ENCODE assay signal across 8 mouse cellular contexts in genomic region chr6:55016710-55017583, GRCm38 (mm10). TPM values are rescaled to one million over a fixed set of nuclear protein-coding genes. Genes with fewer than 3 reads are reported as not detected.
DNase-seq lines count a peak whose midpoint lies in the region; ATAC-seq and TF ChIP-seq lines count a peak whose summit lies in the region.

No protein-coding gene starts in this region.

- peak; percentile 92 for TF ChIP-seq CTCF in liver, embryonic 14.5 days (IDR thresholded peaks at IDR 0.05; ENCODE audit: low read depth)
- no peak for TF ChIP-seq CTCF in thymus, adult 2 months (IDR thresholded peaks at IDR 0.05; ENCODE audit: borderline replicate concordance, control insufficient read depth, extremely low read depth, insufficient read depth, low read length, poor library complexity)

- WGBS in forebrain, embryonic 13.5 days: 28% methylated on average over 15 of the region's 15 CpGs
- 19% methylated on average over 15 of the region's 15 CpGs for WGBS in liver, embryonic 14.5 days (ENCODE audit: insufficient replicate concordance)
- WGBS in thymus, adult 2 months: 28% methylated on average over 15 of the region's 15 CpGs

- peaks cover 42% of the 10 kb centered on the region for H3K27me3 ChIP-seq in forebrain, embryonic 13.5 days
- no peaks in the 10 kb centered on the region for H3K27me3 ChIP-seq in liver, embryonic 14.5 days (ENCODE audit: control insufficient read depth, insufficient read depth, low read length)
- no peaks in the 10 kb centered on the region for H3K27me3 ChIP-seq in thymus, adult 2 months (ENCODE audit: control insufficient read depth, insufficient read depth, low read length)

- H3K27ac ChIP-seq in forebrain, embryonic 13.5 days: no peak overlapping the region
- H3K27ac ChIP-seq in liver, embryonic 14.5 days: no peak overlapping the region
- H3K27ac ChIP-seq in thymus, adult 2 months (ENCODE audit: control insufficient read depth, insufficient read depth, low read length): no peak overlapping the region

- TF ChIP-seq EP300 in liver, embryonic 14.5 days (IDR thresholded peaks at IDR 0.05; ENCODE audit: low read depth): no peak

- TF ChIP-seq POLR2A in thymus, adult 2 months (IDR thresholded peaks at IDR 0.05; ENCODE audit: control insufficient read depth, extremely low read depth, insufficient read depth, low read length, poor library complexity): no peak

- H3K9ac ChIP-seq in forebrain, embryonic 13.5 days: no peak overlapping the region
- no peak overlapping the region for H3K9ac ChIP-seq in liver, embryonic 14.5 days (replicated peaks)

- H3K4me3 ChIP-seq in forebrain, embryonic 13.5 days: no peak overlapping the region
- H3K4me3 ChIP-seq in liver, embryonic 14.5 days (ENCODE audit: insufficient read depth in 1 of 2, low read depth in 2 of 2, low read length in 2 of 2): no peak overlapping the region
- H3K4me3 ChIP-seq in thymus, adult 2 months (ENCODE audit: control insufficient read depth, insufficient read depth, low read length): no peak overlapping the region

- intact Hi-C loops in heart, postnatal 10 days (cut with DNase I): loop anchor here (1.0 to 5.0 kb wide), 4 partner anchors 100 to 310 kb away; no protein-coding TSS in a partner anchor

- DNase-seq in MN1 (ENCODE audit: low spot score): peak; percentile 81
- DNase-seq in cerebellum, adult 11 months: peak; percentile 42
- DNase-seq in heart, postnatal 10 days: peak; percentile 78 to 82
- peak; percentile 71 to 75 for DNase-seq in kidney, postnatal 25 days
- peak in 2 of 3 experiments; percentile 45 to 48 for DNase-seq in liver, embryonic 14.5 days (ENCODE audit: low read depth in 3 of 3, low spot score in 3 of 3)
- peak; percentile 81 for DNase-seq in naive thymus-derived CD4-positive, alpha-beta T cell, adult 2 months (ENCODE audit: low read depth)
- peak; percentile 48 for DNase-seq in thymus, adult 2 months

- H3K4me1 ChIP-seq in forebrain, embryonic 13.5 days: 0 out of 2 replicates have a peak, but pooled peaks cover 4% of the 10 kb centered on the region
- no peaks in the 10 kb centered on the region for H3K4me1 ChIP-seq in liver, embryonic 14.5 days (replicated peaks; ENCODE audit: control insufficient read depth in 2 of 2, insufficient read depth in 2 of 2, low read length in 1 of 2)
- H3K4me1 ChIP-seq in thymus, adult 2 months (replicated peaks; ENCODE audit: control insufficient read depth, insufficient read depth, low read length): 0 out of 2 replicates have a peak, but pooled peaks cover 6% of the 10 kb centered on the region

- no peaks in the 10 kb centered on the region for H3K36me3 ChIP-seq in forebrain, embryonic 13.5 days (ENCODE audit: poor library complexity, severe bottlenecking)
- H3K36me3 ChIP-seq in liver, embryonic 14.5 days (replicated peaks; ENCODE audit: control insufficient read depth, insufficient read depth, low read depth): no peaks in the 10 kb centered on the region
- H3K36me3 ChIP-seq in thymus, adult 2 months (ENCODE audit: control insufficient read depth, insufficient read depth, low read length): no peaks in the 10 kb centered on the region

- no peak overlapping the region for H3K4me2 ChIP-seq in forebrain, embryonic 13.5 days
- 0 out of 2 replicates have a peak overlapping the region, but pooled peaks have one; percentile 22 for H3K4me2 ChIP-seq in liver, embryonic 14.5 days (ENCODE audit: low read depth)

- ATAC-seq in forebrain, embryonic 13.5 days: peak; percentile 86
- 0 out of 2 replicates have a peak, but pooled peaks have one; percentile 43 for ATAC-seq in liver, embryonic 14.5 days (ENCODE audit: insufficient read depth)

- no peaks in the 10 kb centered on the region for H3K9me3 ChIP-seq in forebrain, embryonic 13.5 days (replicated peaks)
- H3K9me3 ChIP-seq in liver, embryonic 14.5 days (ENCODE audit: control insufficient read depth, low read length): no peaks in the 10 kb centered on the region

RNA-seq across cellular contexts. Expression of gene Gars, which starts 20.9 kb away (rescaled TPM):
- 190 and 212 TPM in 2 replicates for polyA plus RNA-seq in forebrain, embryonic 13.5 days (2015; fragmentation: Nextera tagmentation; extraction: Ambion mirVana)
- 10 to 100 TPM; 75.8 to 83.9 TPM for total RNA-seq in heart, postnatal 10 days (2021)
- polyA plus RNA-seq in liver, embryonic 14.5 days (2012; rRNA removed): 29.4 and 50.9 TPM in 2 replicates
- polyA plus RNA-seq in liver, embryonic 14.5 days (2014; fragmentation: Nextera tagmentation; extraction: Ambion mirVana): 99.3 and 104 TPM in 2 replicates
- 40.1 and 44.9 TPM in 2 replicates for polyA plus RNA-seq in thymus, adult 2 months (2012; rRNA removed)

RNA-seq across cellular contexts. Expression of gene Ggct, which starts 24.2 kb away (rescaled TPM):
- polyA plus RNA-seq in forebrain, embryonic 13.5 days (2015; fragmentation: Nextera tagmentation; extraction: Ambion mirVana): 9.3 and 10.6 TPM in 2 replicates
- total RNA-seq in heart, postnatal 10 days (2021): 10 to 100 TPM in 1 of 2 experiments, 1 to 10 TPM in 1; 9.3 to 13.7 TPM
- 0.31 and 1.1 TPM in 2 replicates for polyA plus RNA-seq in liver, embryonic 14.5 days (2012; rRNA removed)
- 4.4 and 6.1 TPM in 2 replicates for polyA plus RNA-seq in liver, embryonic 14.5 days (2014; fragmentation: Nextera tagmentation; extraction: Ambion mirVana)
- 1.2 and 1.8 TPM in 2 replicates for polyA plus RNA-seq in thymus, adult 2 months (2012; rRNA removed)

RNA-seq across cellular contexts. Expression of gene Nod1, which starts 44.5 kb away (rescaled TPM):
- polyA plus RNA-seq in forebrain, embryonic 13.5 days (2015; fragmentation: Nextera tagmentation; extraction: Ambion mirVana): 1.3 and 1.6 TPM in 2 replicates
- total RNA-seq in heart, postnatal 10 days (2021): 10 to 100 TPM; 14.2 to 15.8 TPM
- polyA plus RNA-seq in liver, embryonic 14.5 days (2012; rRNA removed): 1.9 TPM in 2 replicates
- 1.4 and 1.5 TPM in 2 replicates for polyA plus RNA-seq in liver, embryonic 14.5 days (2014; fragmentation: Nextera tagmentation; extraction: Ambion mirVana)
- 13.5 and 18.3 TPM in 2 replicates for polyA plus RNA-seq in thymus, adult 2 months (2012; rRNA removed)
